Mouse (Mus musculus): Measurements from ENCODE around the gene Lix1l.
"Not testable (repeated sequence)": the region's sequence is repeated elsewhere in the genome, so short reads cannot be mapped to it uniquely, and the experiment has no call there.

Lix1l gene

GRCm38 (mm10) chr3:96629729-96630600 is 29.0 kb downstream of the Lix1l start, which contains the start of gene Rbm8a:
Rbm8a (plus strand) TSS chr3:96629933.
- peak; percentile 90 to 97 for DNase-seq (ENCODE audit: low spot score in 2 of 2)

GRCm38 (mm10) chr3:96632058-96632457 is 31.1 kb downstream of the Lix1l start:
- no peak for DNase-seq (ENCODE audit: low spot score in 2 of 2)

- no peak for DNase-seq (ENCODE audit: low spot score in 2 of 2)
Measured at GRCm38 (mm10) chr3:96634015-96634414, 33.1 kb downstream of the Lix1l start.

GRCm38 (mm10) chr3:96634928-96635879 is 34.3 kb downstream of the Lix1l start, which contains the start of the genes Pex11b and Gm42957:
Pex11b (plus strand) TSS chr3:96635376.
Gm42957 (plus strand) TSS chr3:96635474.
- peak; percentile 84 to 86 for DNase-seq (ENCODE audit: low spot score in 2 of 2)

- no peak for DNase-seq (ENCODE audit: low spot score in 2 of 2)
Measured at GRCm38 (mm10) chr3:96635906-96636305, 35.0 kb downstream of the Lix1l start.

- peak; percentile 13 to 24 for DNase-seq (ENCODE audit: low spot score in 2 of 2)
Measured at GRCm38 (mm10) chr3:96636448-96636847, 35.5 kb downstream of the Lix1l start.

- DNase-seq (ENCODE audit: low spot score in 2 of 2) = peak; percentile 65 to 82
Measured at GRCm38 (mm10) chr3:96639219-96639618, 38.3 kb downstream of the Lix1l start.

GRCm38 (mm10) chr3:96645018-96645649 is 44.2 kb downstream of the Lix1l start, which contains the start of gene Itga10:
Itga10 (plus strand) TSS chr3:96645584.
- peak in 1 of 2 experiments; percentile 65 for DNase-seq (ENCODE audit: low spot score in 2 of 2)

- DNase-seq (ENCODE audit: low spot score in 2 of 2) = no peak
Measured at GRCm38 (mm10) chr3:96647365-96647764, 46.4 kb downstream of the Lix1l start.

GRCm38 (mm10) chr3:96660901-96661300 is 60.0 kb downstream of the Lix1l start:
- no peak for DNase-seq (ENCODE audit: low spot score in 2 of 2)

GRCm38 (mm10) chr3:96662731-96663316 is 61.9 kb downstream of the Lix1l start:
- no peak for DNase-seq (ENCODE audit: low spot score in 2 of 2)

GRCm38 (mm10) chr3:96663432-96664239 is 62.7 kb downstream of the Lix1l start:
- peak; percentile 54 to 79 for DNase-seq (ENCODE audit: low spot score in 2 of 2)

GRCm38 (mm10) chr3:96665732-96666363 is 64.9 kb downstream of the Lix1l start:
- not testable (repeated sequence) for DNase-seq (ENCODE audit: low spot score in 2 of 2)

- DNase-seq (ENCODE audit: low spot score in 2 of 2) = no peak
Measured at GRCm38 (mm10) chr3:96666916-96667315, 66.0 kb downstream of the Lix1l start.

GRCm38 (mm10) chr3:96667316-96667715 is 66.4 kb downstream of the Lix1l start:
- DNase-seq (ENCODE audit: low spot score in 2 of 2) = peak in 1 of 2 experiments; percentile 37

GRCm38 (mm10) chr3:96668424-96669067 is 67.6 kb downstream of the Lix1l start:
- DNase-seq (ENCODE audit: low spot score in 2 of 2) = no peak

- peak; percentile 36 to 79 for DNase-seq (ENCODE audit: low spot score in 2 of 2)
Measured at GRCm38 (mm10) chr3:96669727-96670468, 68.9 kb downstream of the Lix1l start, which contains the start of gene Ankrd35. Ankrd35 (plus strand) TSS chr3:96670131.

- DNase-seq (ENCODE audit: low spot score in 2 of 2) = no peak
Measured at GRCm38 (mm10) chr3:96671519-96671918, 70.6 kb downstream of the Lix1l start.
